Mouse (Mus musculus) embryonic facial prominence, embryonic 11.5 days (tissue): ENCODE results near the gene Enpp4. TPM values are rescaled to one million over a fixed set of nuclear protein-coding genes. Genes with fewer than 3 reads are reported as not detected.
A peak's percentile ranks its signal among the peaks of the same experiment; 100 is the strongest.

Source experiments
- ATAC-seq: fragments of 200-750 bp; cut with Nextera tagmentation; replicated peaks from 2 replicates; pipeline ENCODE4 v1.8.0; 2017; ENCODE audit warnings: low read depth; ENCODE audit not compliant: insufficient number of reproducible peaks, low FRiP score, low TSS enrichment
- DNase-seq: peaks from one replicate; pipeline ENCODE4 v3.0.0-alpha.2; 2015; ENCODE audit warnings: low spot score
- H3K27ac ChIP-seq: fragments of 300-500 bp; sonication (generic); replicated peaks from 2 replicates; pipeline ENCODE4 v1.5.1; 2014; ENCODE audit warnings: mild to moderate bottlenecking, low read depth, low read length, control low read depth
- H3K27me3 ChIP-seq: fragments of 300-500 bp; sonication (generic); 2 replicates; pipeline ENCODE4 v1.6.1; 2014; ENCODE audit warnings: mild to moderate bottlenecking, low read length, moderate library complexity, mixed read lengths; ENCODE audit not compliant: control insufficient read depth, insufficient read depth
- H3K36me3 ChIP-seq: fragments of 300-500 bp; sonication (generic); replicated peaks from 2 replicates; pipeline ENCODE4 v1.6.1; 2014; ENCODE audit warnings: low read depth, mild to moderate bottlenecking, low read length, moderate library complexity, mixed read lengths; ENCODE audit not compliant: control insufficient read depth, insufficient read depth
- H3K4me1 ChIP-seq: fragments of 300-500 bp; sonication (generic); 2 replicates; pipeline ENCODE4 v1.6.1; 2014; ENCODE audit warnings: low read length, mixed read lengths; ENCODE audit not compliant: control insufficient read depth, insufficient read depth
- H3K4me2 ChIP-seq: fragments of 300-500 bp; sonication (generic); 2 replicates; pipeline ENCODE4 v1.6.1; 2014; ENCODE audit warnings: low read depth, mild to moderate bottlenecking, control low read depth, low read length, moderate library complexity
- H3K4me3 ChIP-seq: fragments of 300-500 bp; sonication (generic); 2 replicates; pipeline ENCODE4 v1.5.1; 2014; ENCODE audit warnings: low read depth, low read length, control low read depth
- H3K9ac ChIP-seq: fragments of 300-500 bp; sonication (generic); replicated peaks from 2 replicates; pipeline ENCODE4 v1.6.1; 2014; ENCODE audit warnings: mild to moderate bottlenecking, control low read depth, low read length
- H3K9me3 ChIP-seq: fragments of 300-500 bp; sonication (generic); replicated peaks from 2 replicates; pipeline ENCODE4 v1.6.1; 2016; ENCODE audit warnings: mild to moderate bottlenecking, low read length, inconsistent platforms, mixed read lengths; ENCODE audit not compliant: control insufficient read depth
- WGBS: fragments of 180-500 bp; shearing (Covaris S2); extraction: QIAGEN DNeasy Blood & Tissue Kit; methylation state at CpG from one replicate; pipeline ENCODE4 v1.1.7; 2014; 5-methylcytosine and 5-hydroxymethylcytosine counted together
- polyA plus RNA-seq: library from polyadenylated mRNA; unstranded; fragments of >200 nt; fragmentation: Nextera tagmentation; extraction: Ambion mirVana; gene quantifications from 2 replicates; pipeline ENCODE4 v1.2.1, GENCODE M21; 2014

Gene Enpp4
- polyA plus RNA-seq, 1 experiment from 2014 or later: 6.2 TPM

GRCm38 (mm10) chr17:44088226-44088625 is 17.4 kb downstream of the Enpp4 start:
- H3K4me1 ChIP-seq: no peaks in the 10 kb centered on the region
- ATAC-seq: no peak
- 91% methylated on average over 3 of the region's 3 CpGs for WGBS

GRCm38 (mm10) chr17:44083156-44083555 is 22.5 kb downstream of the Enpp4 start:
- no peak overlapping the region for H3K9ac ChIP-seq
- 89% methylated on average over 4 of the region's 4 CpGs for WGBS

More at GRCm38 (mm10) chr17:44088226-44088625, 17.4 kb downstream of the Enpp4 start:
- no peaks in the 10 kb centered on the region for H3K36me3 ChIP-seq
- H3K27ac ChIP-seq: no peak overlapping the region
- no peaks in the 10 kb centered on the region for H3K9me3 ChIP-seq
- DNase-seq: no peak
- H3K27me3 ChIP-seq: no peaks in the 10 kb centered on the region
- H3K9ac ChIP-seq: no peak overlapping the region
- H3K4me2 ChIP-seq: no peak overlapping the region
- no peak overlapping the region for H3K4me3 ChIP-seq

GRCm38 (mm10) chr17:44078631-44079350 is 26.8 kb downstream of the Enpp4 start, which contains the start of gene Enpp5:
TSS of gene Enpp5 (plus strand) at chr17:44078813.
- H3K9ac ChIP-seq: peak within 1 kb of the TSS; percentile 64
- DNase-seq (peak; percentile 86), ATAC-seq (peak; percentile 93)
- H3K4me1 ChIP-seq: no peaks in the 10 kb centered on the region
- H3K4me3 ChIP-seq: peak within 1 kb of the TSS; percentile 59
- H3K4me2 ChIP-seq: peak within 1 kb of the TSS; percentile 90
- no peaks in the 10 kb centered on the region for H3K36me3 ChIP-seq
- no peaks in the 10 kb centered on the region for H3K27me3 ChIP-seq
- WGBS: under 1% methylated on average over 30 of the region's 31 CpGs
- H3K27ac ChIP-seq: no peak within 1 kb of the TSS
- no peaks in the 10 kb centered on the region for H3K9me3 ChIP-seq

More at GRCm38 (mm10) chr17:44083156-44083555, 22.5 kb downstream of the Enpp4 start:
- no peak overlapping the region for H3K27ac ChIP-seq
- H3K4me2 ChIP-seq: no peak overlapping the region
- H3K36me3 ChIP-seq: no peaks in the 10 kb centered on the region
- DNase-seq: no peak
- H3K4me3 ChIP-seq: no peak overlapping the region
- no peak for ATAC-seq
- no peaks in the 10 kb centered on the region for H3K4me1 ChIP-seq
- no peaks in the 10 kb centered on the region for H3K9me3 ChIP-seq
- H3K27me3 ChIP-seq: no peaks in the 10 kb centered on the region

- H3K4me3 ChIP-seq: no peak overlapping the region
- WGBS: 66% methylated on average over 2 of the region's 2 CpGs
Measured at GRCm38 (mm10) chr17:44077843-44078160, 27.8 kb downstream of the Enpp4 start.

GRCm38 (mm10) chr17:44077146-44077842 is 28.3 kb downstream of the Enpp4 start:
- no peak overlapping the region for H3K27ac ChIP-seq
- ATAC-seq: no peak
- H3K27me3 ChIP-seq: no peaks in the 10 kb centered on the region
- no peaks in the 10 kb centered on the region for H3K36me3 ChIP-seq
- H3K9ac ChIP-seq: no peak overlapping the region
- WGBS: 82% methylated on average over 12 of the region's 12 CpGs
- no peak overlapping the region for H3K4me2 ChIP-seq
- no peaks in the 10 kb centered on the region for H3K9me3 ChIP-seq
- no peak for DNase-seq
- H3K4me3 ChIP-seq: no peak overlapping the region
- H3K4me1 ChIP-seq: no peaks in the 10 kb centered on the region

More at GRCm38 (mm10) chr17:44077843-44078160, 27.8 kb downstream of the Enpp4 start:
- Histone ChIP-seq H3K9ac (no peak overlapping the region), H3K4me1 (no peaks in the 10 kb centered on the region), H3K36me3 (no peaks in the 10 kb centered on the region), H3K9me3 (no peaks in the 10 kb centered on the region), H3K27ac (no peak overlapping the region), H3K27me3 (no peaks in the 10 kb centered on the region), H3K4me2 (no peak overlapping the region)
- ATAC-seq: no peak
- DNase-seq: no peak

- Histone ChIP-seq H3K9me3 (no peaks in the 10 kb centered on the region), H3K27me3 (no peaks in the 10 kb centered on the region), H3K36me3 (no peaks in the 10 kb centered on the region), H3K4me3 (no peak overlapping the region), H3K4me1 (no peaks in the 10 kb centered on the region), H3K27ac (no peak overlapping the region), H3K9ac (no peak overlapping the region), H3K4me2 (no peak overlapping the region)
- ATAC-seq: no peak
- peak; percentile 59 for DNase-seq
- WGBS: 51% methylated on average over 6 of the region's 6 CpGs
Measured at GRCm38 (mm10) chr17:44076051-44076680, 29.4 kb downstream of the Enpp4 start.

GRCm38 (mm10) chr17:44075601-44076000 is 30.0 kb downstream of the Enpp4 start:
- no peaks in the 10 kb centered on the region for H3K9me3 ChIP-seq
- no peak overlapping the region for H3K4me3 ChIP-seq
- no peak for ATAC-seq
- no peaks in the 10 kb centered on the region for H3K27me3 ChIP-seq
- no peak overlapping the region for H3K9ac ChIP-seq
- H3K4me2 ChIP-seq: no peak overlapping the region
- no peak overlapping the region for H3K27ac ChIP-seq
- H3K4me1 ChIP-seq: no peaks in the 10 kb centered on the region
- no peaks in the 10 kb centered on the region for H3K36me3 ChIP-seq
- WGBS: 78% methylated on average over 3 of the region's 3 CpGs
- no peak for DNase-seq

GRCm38 (mm10) chr17:44071680-44072079 is 33.9 kb downstream of the Enpp4 start:
- H3K9ac ChIP-seq: no peak overlapping the region
- H3K9me3 ChIP-seq: no peaks in the 10 kb centered on the region
- ATAC-seq (no peak), DNase-seq (no peak)
- H3K36me3 ChIP-seq: no peaks in the 10 kb centered on the region
- H3K27me3 ChIP-seq: no peaks in the 10 kb centered on the region
- H3K4me3 ChIP-seq: no peak overlapping the region
- H3K27ac ChIP-seq: no peak overlapping the region
- H3K4me2 ChIP-seq: no peak overlapping the region
- no peaks in the 10 kb centered on the region for H3K4me1 ChIP-seq
